Mouse (Mus musculus) liver, embryonic 12.5 days (tissue): ENCODE measurements at regions not wholly inside any gene's neighbourhood (a gene's known extent, or its start where the extent isn't known, plus 50 kb on each side); places are given as distances from the start of the nearest gene placed in this dataset.

Experiments used
- ATAC-seq: fragments of 200-750 bp; cut with Nextera tagmentation; 2 replicates; pipeline ENCODE4 v1.8.0; 2017; ENCODE audit warnings: moderate number of reproducible peaks, mild to moderate bottlenecking, moderate library complexity
- H3K27ac ChIP-seq: fragments of 300-500 bp; sonication (generic); 2 replicates; pipeline ENCODE4 v1.5.1; 2016; ENCODE audit warnings: mild to moderate bottlenecking
- H3K27me3 ChIP-seq: fragments of 300-500 bp; sonication (generic); replicated peaks from 2 replicates; pipeline ENCODE4 v1.6.1; 2016; ENCODE audit warnings: mild to moderate bottlenecking, moderate library complexity
- H3K36me3 ChIP-seq: fragments of 300-500 bp; sonication (generic); 2 replicates; pipeline ENCODE4 v1.6.1; 2016; ENCODE audit warnings: mild to moderate bottlenecking, moderate library complexity
- H3K4me1 ChIP-seq: fragments of 300-500 bp; sonication (generic); 2 replicates; pipeline ENCODE4 v1.6.1; 2016
- H3K4me2 ChIP-seq: fragments of 300-500 bp; sonication (generic); 2 replicates; pipeline ENCODE4 v1.6.1; 2016; ENCODE audit warnings: mild to moderate bottlenecking, moderate library complexity
- H3K4me3 ChIP-seq: fragments of 300-500 bp; sonication (generic); 2 replicates; pipeline ENCODE4 v1.5.1; 2016; ENCODE audit warnings: mild to moderate bottlenecking, moderate library complexity
- H3K9ac ChIP-seq: fragments of 300-500 bp; sonication (generic); 2 replicates; pipeline ENCODE4 v1.6.1; 2016; ENCODE audit warnings: mild to moderate bottlenecking, moderate library complexity
- H3K9me3 ChIP-seq: fragments of 300-500 bp; sonication (generic); replicated peaks from 2 replicates; pipeline ENCODE4 v1.6.1; 2016; ENCODE audit warnings: mild to moderate bottlenecking, moderate library complexity
- WGBS: fragments of 180-500 bp; shearing (Covaris S2); methylation state at CpG from one replicate; pipeline ENCODE4 v1.1.7; 2016; ENCODE audit not compliant: insufficient replicate concordance; 5-methylcytosine and 5-hydroxymethylcytosine counted together

- no peaks in the 10 kb centered on the region for H3K36me3 ChIP-seq
- no peak overlapping the region for H3K4me2 ChIP-seq
- no peaks in the 10 kb centered on the region for H3K9me3 ChIP-seq
- no peak overlapping the region for H3K27ac ChIP-seq
- H3K27me3 ChIP-seq = peaks cover 3% of the 10 kb centered on the region; the same call in 1 of the 2 replicates
- H3K4me1 ChIP-seq = 0 out of 2 replicates have a peak, but pooled peaks cover 5% of the 10 kb centered on the region
- no peak overlapping the region for H3K9ac ChIP-seq
- WGBS = 71% methylated on average over 6 of the region's 6 CpGs
- no peak for ATAC-seq
- no peak overlapping the region for H3K4me3 ChIP-seq
Measured at GRCm38 (mm10) chr12:26532076-26532475, 63.1 kb downstream of the Cmpk2 start.
